Mouse (Mus musculus) neural tube, embryonic 13.5 days (tissue): ENCODE data around the gene Cpeb3. TPM values are rescaled to one million over a fixed set of nuclear protein-coding genes. Genes with fewer than 3 reads are reported as not detected.
"Not testable (repeated sequence)": the region's sequence is repeated elsewhere in the genome, so short reads cannot be mapped to it uniquely, and the experiment has no call there.

Experiments
- ATAC-seq: fragments of 200-750 bp; cut with Nextera tagmentation; 2 replicates; pipeline ENCODE4 v1.8.0; 2017; ENCODE audit warnings: low read depth, mild to moderate bottlenecking, moderate TSS enrichment, moderate library complexity
- H3K27ac ChIP-seq: fragments of 300-500 bp; sonication (generic); replicated peaks from 2 replicates; pipeline ENCODE4 v1.5.1; 2015; ENCODE audit warnings: moderate library complexity, mild to moderate bottlenecking, inconsistent platforms
- H3K27me3 ChIP-seq: fragments of 300-500 bp; sonication (generic); 2 replicates; pipeline ENCODE4 v1.6.1; 2015; ENCODE audit warnings: mild to moderate bottlenecking, inconsistent platforms
- H3K36me3 ChIP-seq: fragments of 300-500 bp; sonication (generic); 2 replicates; pipeline ENCODE4 v1.6.1; 2015; ENCODE audit warnings: mild to moderate bottlenecking, inconsistent platforms
- H3K4me1 ChIP-seq: fragments of 300-500 bp; sonication (generic); replicated peaks from 2 replicates; pipeline ENCODE4 v1.6.1; 2015; ENCODE audit warnings: inconsistent platforms
- H3K4me2 ChIP-seq: fragments of 300-500 bp; sonication (generic); 2 replicates; pipeline ENCODE4 v1.6.1; 2015; ENCODE audit warnings: inconsistent platforms, mild to moderate bottlenecking, moderate library complexity
- H3K4me3 ChIP-seq: fragments of 300-500 bp; sonication (generic); 2 replicates; pipeline ENCODE4 v1.5.1; 2015; ENCODE audit warnings: mild to moderate bottlenecking, inconsistent platforms
- H3K9ac ChIP-seq: fragments of 300-500 bp; sonication (generic); 2 replicates; pipeline ENCODE4 v1.6.1; 2015; ENCODE audit warnings: moderate library complexity, mild to moderate bottlenecking, inconsistent platforms
- H3K9me3 ChIP-seq: fragments of 300-500 bp; sonication (generic); 2 replicates; pipeline ENCODE4 v1.6.1; 2016; ENCODE audit warnings: inconsistent platforms
- WGBS: fragments of 180-500 bp; shearing (Covaris S2); methylation state at CpG from one replicate; pipeline ENCODE4 v1.1.7; 2015; 5-methylcytosine and 5-hydroxymethylcytosine counted together
- polyA plus RNA-seq: library from polyadenylated mRNA; unstranded; fragments of >200 nt; fragmentation: Nextera tagmentation; extraction: Ambion mirVana; gene quantifications from 2 replicates; pipeline ENCODE4 v1.2.1, GENCODE M21; 2015

Gene Cpeb3
- polyA plus RNA-seq, 1 experiment from 2014 or later: 11.2 TPM

GRCm38 (mm10) chr19:37233561-37234539 is 25.4 kb upstream of the Cpeb3 start:
- no peaks in the 10 kb centered on the region for H3K9me3 ChIP-seq
- H3K27me3 ChIP-seq: peaks cover 60% of the 10 kb centered on the region
- peak overlapping the region; percentile 44 for H3K4me3 ChIP-seq
- no peaks in the 10 kb centered on the region for H3K36me3 ChIP-seq
- H3K9ac ChIP-seq: peak overlapping the region; percentile 68
- peaks cover 22% of the 10 kb centered on the region for H3K4me1 ChIP-seq
- H3K27ac ChIP-seq: no peak overlapping the region
- H3K4me2 ChIP-seq: peak overlapping the region; percentile 79
- ATAC-seq: peak; percentile 82
- 3% methylated on average over 63 of the region's 63 CpGs for WGBS

GRCm38 (mm10) chr19:37232598-37232997 is 24.2 kb upstream of the Cpeb3 start:
- ATAC-seq, H3K9me3 ChIP-seq, H3K4me3 ChIP-seq, H3K27ac ChIP-seq, H3K4me2 ChIP-seq, H3K9ac ChIP-seq, H3K36me3 ChIP-seq: not testable (repeated sequence)
- 64% methylated on average over 9 of the region's 9 CpGs for WGBS
- Histone ChIP-seq H3K4me1 (peaks cover 12% of the 10 kb centered on the region), H3K27me3 (peaks cover 51% of the 10 kb centered on the region)

- WGBS: 83% methylated on average over 6 of the region's 6 CpGs
- H3K27ac ChIP-seq: no peak overlapping the region
- no peaks in the 10 kb centered on the region for H3K4me1 ChIP-seq
- H3K4me2 ChIP-seq: no peak overlapping the region
- H3K36me3 ChIP-seq: peaks cover 39% of the 10 kb centered on the region
- H3K9me3 ChIP-seq: no peaks in the 10 kb centered on the region
- no peak overlapping the region for H3K4me3 ChIP-seq
- H3K27me3 ChIP-seq: no peaks in the 10 kb centered on the region
- no peak overlapping the region for H3K9ac ChIP-seq
- no peak for ATAC-seq
Measured at GRCm38 (mm10) chr19:37225197-37225862, 16.9 kb upstream of the Cpeb3 start.

- WGBS: 80% methylated on average over 2 of the region's 2 CpGs
- Histone ChIP-seq H3K9me3 (no peaks in the 10 kb centered on the region), H3K27me3 (no peaks in the 10 kb centered on the region), H3K4me2 (no peak overlapping the region), H3K4me1 (peaks cover 2% of the 10 kb centered on the region), H3K9ac (no peak overlapping the region), H3K27ac (no peak overlapping the region), H3K4me3 (no peak overlapping the region), H3K36me3 (peaks cover 70% of the 10 kb centered on the region)
- ATAC-seq: no peak
Measured at GRCm38 (mm10) chr19:37214711-37215110, 6.3 kb upstream of the Cpeb3 start.

- no peak overlapping the region for H3K4me2 ChIP-seq
- H3K4me3 ChIP-seq: no peak overlapping the region
- H3K9me3 ChIP-seq: no peaks in the 10 kb centered on the region
- peaks cover 43% of the 10 kb centered on the region for H3K36me3 ChIP-seq
- H3K27ac ChIP-seq: no peak overlapping the region
- ATAC-seq: no peak
- 95% methylated on average over 3 of the region's 3 CpGs for WGBS
- no peak overlapping the region for H3K9ac ChIP-seq
- H3K27me3 ChIP-seq: no peaks in the 10 kb centered on the region
- H3K4me1 ChIP-seq: peaks cover 16% of the 10 kb centered on the region
Measured at GRCm38 (mm10) chr19:37211416-37211815, 3.0 kb upstream of the Cpeb3 start.

- 96% methylated on average over 4 of the region's 4 CpGs for WGBS
- H3K4me3 ChIP-seq: no peak overlapping the region
- H3K9ac ChIP-seq: no peak overlapping the region
- no peak for ATAC-seq
- no peak overlapping the region for H3K27ac ChIP-seq
- no peaks in the 10 kb centered on the region for H3K9me3 ChIP-seq
- peaks cover 36% of the 10 kb centered on the region for H3K36me3 ChIP-seq
- H3K4me2 ChIP-seq: no peak overlapping the region
- peaks cover 21% of the 10 kb centered on the region for H3K4me1 ChIP-seq
- no peaks in the 10 kb centered on the region for H3K27me3 ChIP-seq
Measured at GRCm38 (mm10) chr19:37210457-37210856, 2.1 kb upstream of the Cpeb3 start.

GRCm38 (mm10) chr19:37209467-37210128 is 1.2 kb upstream of the Cpeb3 start:
- H3K4me1 ChIP-seq: peaks cover 21% of the 10 kb centered on the region
- peaks cover 32% of the 10 kb centered on the region for H3K36me3 ChIP-seq
- H3K4me2 ChIP-seq: peak overlapping the region; percentile 78
- no peak overlapping the region for H3K27ac ChIP-seq
- no peak for ATAC-seq
- H3K27me3 ChIP-seq: no peaks in the 10 kb centered on the region
- WGBS: 83% methylated on average over 8 of the region's 8 CpGs
- peak overlapping the region; percentile 100; the same call in 1 of the 2 replicates for H3K4me3 ChIP-seq
- H3K9ac ChIP-seq: peak overlapping the region; percentile 99; the same call in 1 of the 2 replicates
- no peaks in the 10 kb centered on the region for H3K9me3 ChIP-seq

GRCm38 (mm10) chr19:37208986-37209385 is 585 bp upstream of the Cpeb3 start:
- no peak overlapping the region for H3K27ac ChIP-seq
- peak overlapping the region; percentile 99 for H3K9ac ChIP-seq
- no peaks in the 10 kb centered on the region for H3K9me3 ChIP-seq
- peak overlapping the region; percentile 100 for H3K4me3 ChIP-seq
- H3K4me1 ChIP-seq: peaks cover 21% of the 10 kb centered on the region
- no peak for ATAC-seq
- no peaks in the 10 kb centered on the region for H3K27me3 ChIP-seq
- peaks cover 32% of the 10 kb centered on the region for H3K36me3 ChIP-seq
- peak overlapping the region; percentile 78 for H3K4me2 ChIP-seq
- 70% methylated on average over 7 of the region's 7 CpGs for WGBS

- Histone ChIP-seq H3K27me3 (no peaks in the 10 kb centered on the region), H3K27ac (peak within 1 kb of the TSS; percentile 88), H3K9ac (peak within 1 kb of the TSS; percentile 99), H3K4me3 (peak within 1 kb of the TSS; percentile 100), H3K4me2 (peak within 1 kb of the TSS; percentile 78), H3K4me1 (peaks cover 21% of the 10 kb centered on the region), H3K9me3 (no peaks in the 10 kb centered on the region), H3K36me3 (peaks cover 21% of the 10 kb centered on the region)
- under 1% methylated on average over 92 of the region's 94 CpGs for WGBS
- ATAC-seq: peak; percentile 100
Measured at GRCm38 (mm10) chr19:37207303-37208175, 862 bp downstream of the Cpeb3 start, which contains the start of gene March5. TSS of gene March5 (plus strand) at chr19:37207543.

- Histone ChIP-seq H3K27me3 (no peaks in the 10 kb centered on the region), H3K9ac (peak overlapping the region; percentile 99), H3K36me3 (peaks cover 14% of the 10 kb centered on the region), H3K4me2 (peak overlapping the region; percentile 78), H3K4me1 (peaks cover 21% of the 10 kb centered on the region), H3K9me3 (no peaks in the 10 kb centered on the region), H3K4me3 (peak overlapping the region; percentile 100), H3K27ac (peak overlapping the region; percentile 88)
- 0% methylated on average over 47 of the region's 47 CpGs for WGBS
- peak; percentile 86 for ATAC-seq
Measured at GRCm38 (mm10) chr19:37206641-37207302, 1.6 kb downstream of the Cpeb3 start.

- H3K9ac ChIP-seq, H3K4me3 ChIP-seq, H3K36me3 ChIP-seq, H3K9me3 ChIP-seq, H3K4me2 ChIP-seq, H3K27ac ChIP-seq, H3K27me3 ChIP-seq, ATAC-seq: not testable (repeated sequence)
- H3K4me1 ChIP-seq: peaks cover 21% of the 10 kb centered on the region
Measured at GRCm38 (mm10) chr19:37205155-37205554, 3.2 kb downstream of the Cpeb3 start.
